Comparison of ENCODE assay signal across 10 mouse cellular contexts in the genomic region with DNA sequence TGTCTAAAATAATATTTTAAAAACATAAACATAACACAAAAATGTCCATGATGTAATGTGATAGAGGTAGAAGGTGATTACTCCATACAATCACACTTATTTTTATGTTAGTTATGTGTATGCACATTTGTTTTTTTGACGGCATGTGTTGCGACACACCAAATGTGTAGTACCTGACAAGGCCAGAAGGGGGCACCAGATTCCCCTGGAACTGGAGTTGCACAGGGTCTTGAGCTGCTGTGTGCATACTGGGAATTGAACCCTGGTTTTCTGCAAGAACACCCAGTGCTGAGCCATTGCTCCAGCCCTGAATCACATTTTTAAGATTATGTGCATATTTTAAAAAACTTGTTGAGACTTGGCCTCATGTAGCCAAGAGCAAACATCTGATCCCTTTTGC.
DNase-seq lines count a peak whose midpoint lies in the region; ATAC-seq and TF ChIP-seq lines count a peak whose summit lies in the region.
"Had no signal": no experiment of that assay in that cellular context is flagged by ENCODE, and none has a peak within 500 bp of the region (broad histone marks: within the 10 kb centered on the region; RNA-seq: fewer than 3 reads in every experiment).

No protein-coding gene starts in this region.

- H3K27me3 ChIP-seq in intestine, postnatal 0 days (replicated peaks; ENCODE audit: control insufficient read depth, insufficient read depth, low read length): no peaks in the 10 kb centered on the region
- no peaks in the 10 kb centered on the region for H3K27me3 ChIP-seq in intestine, embryonic 16.5 days (replicated peaks; ENCODE audit: control insufficient read depth, insufficient read depth, low read length)
- H3K27me3 ChIP-seq in ES-Bruce4 (ENCODE audit: control insufficient read depth, insufficient read depth, low read length, poor library complexity, severe bottlenecking) (no peaks in the 10 kb centered on the region), myocyte (ENCODE audit: control insufficient read depth, insufficient read depth, insufficient read length) (no peaks in the 10 kb centered on the region)
- H3K27me3 ChIP-seq in forebrain, embryonic 14.5 days (replicated peaks; ENCODE audit: control insufficient read depth, insufficient read depth, low read length): no peaks in the 10 kb centered on the region
- H3K27me3 ChIP-seq: embryonic facial prominence, embryonic 13.5 days; limb, embryonic 12.5 days had no signal

- no peak for TF ChIP-seq EP300 in ES-Bruce4 (IDR thresholded peaks at IDR 0.05; ENCODE audit: insufficient read depth, low read depth, low read length)

- H3K9me3 ChIP-seq in intestine, postnatal 0 days (ENCODE audit: control insufficient read depth): no peaks in the 10 kb centered on the region
- no peaks in the 10 kb centered on the region for H3K9me3 ChIP-seq in intestine, embryonic 16.5 days (ENCODE audit: control insufficient read depth, low read length)
- no peaks in the 10 kb centered on the region for H3K9me3 ChIP-seq in ES-Bruce4 (replicated peaks; ENCODE audit: control insufficient read depth, insufficient read depth, low read length, poor library complexity, severe bottlenecking)
- H3K9me3 ChIP-seq in forebrain, embryonic 14.5 days (replicated peaks; ENCODE audit: control insufficient read depth, low read length): no peaks in the 10 kb centered on the region
- H3K9me3 ChIP-seq: embryonic facial prominence, embryonic 13.5 days; limb, embryonic 12.5 days had no signal

- no peak overlapping the region for H3K27ac ChIP-seq in intestine, postnatal 0 days (ENCODE audit: low read depth, low read length)
- no peak overlapping the region for H3K27ac ChIP-seq in intestine, embryonic 16.5 days (ENCODE audit: low read length)
- no peak overlapping the region for H3K27ac ChIP-seq in ES-Bruce4 (ENCODE audit: insufficient read depth, low read length)
- H3K27ac ChIP-seq in forebrain, embryonic 14.5 days (ENCODE audit: low read depth, low read length): no peak overlapping the region
- H3K27ac ChIP-seq: embryonic facial prominence, embryonic 13.5 days; limb, embryonic 12.5 days had no signal

- DNase-seq in c-Kit-positive CD71-positive TER-119-positive erythroid progenitor cells, embryonic 14.5 days (ENCODE audit: low spot score): peak; percentile 68
- DNase-seq in forebrain, embryonic 14.5 days (ENCODE audit: low spot score): peak; percentile 69
- peak; percentile 69 for DNase-seq in left cerebral cortex, postnatal 4 days
- peak; percentile 62 to 86 for DNase-seq in thymus, postnatal 10 days (ENCODE audit: low spot score in 2 of 2)

- no peak overlapping the region for H3ac ChIP-seq in myocyte (ENCODE audit: control insufficient read depth, insufficient read length)

- H3K36me3 ChIP-seq in intestine, postnatal 0 days (ENCODE audit: control insufficient read depth, insufficient read depth): no peaks in the 10 kb centered on the region
- no peaks in the 10 kb centered on the region for H3K36me3 ChIP-seq in intestine, embryonic 16.5 days (ENCODE audit: control insufficient read depth, insufficient read depth, low read length)
- H3K36me3 ChIP-seq in ES-Bruce4 (ENCODE audit: control insufficient read depth, insufficient read depth, low read length, poor library complexity, severe bottlenecking): no peaks in the 10 kb centered on the region
- H3K36me3 ChIP-seq in forebrain, embryonic 14.5 days (ENCODE audit: control insufficient read depth, insufficient read depth, low read length): no peaks in the 10 kb centered on the region
- no peaks in the 10 kb centered on the region for H3K36me3 ChIP-seq in myocyte (ENCODE audit: control insufficient read depth, insufficient read depth)
- H3K36me3 ChIP-seq: embryonic facial prominence, embryonic 13.5 days; limb, embryonic 12.5 days had no signal

- no peaks in the 10 kb centered on the region for H3K79me2 ChIP-seq in myocyte (ENCODE audit: control insufficient read depth, insufficient read depth)

- H3K9ac ChIP-seq in intestine, postnatal 0 days (ENCODE audit: low read depth, low read length): no peak overlapping the region
- no peak overlapping the region for H3K9ac ChIP-seq in intestine, embryonic 16.5 days (ENCODE audit: low read depth, low read length)
- H3K9ac ChIP-seq in ES-Bruce4 (ENCODE audit: low read depth, poor library complexity, severe bottlenecking): no peak overlapping the region
- no peak overlapping the region for H3K9ac ChIP-seq in forebrain, embryonic 14.5 days (ENCODE audit: low read length)
- H3K9ac ChIP-seq: embryonic facial prominence, embryonic 13.5 days; limb, embryonic 12.5 days had no signal

- H3K4me2 ChIP-seq in intestine, postnatal 0 days (replicated peaks; ENCODE audit: low read depth): no peak overlapping the region
- no peak overlapping the region for H3K4me2 ChIP-seq in intestine, embryonic 16.5 days (ENCODE audit: low read depth, low read length)
- no peak overlapping the region for H3K4me2 ChIP-seq in forebrain, embryonic 14.5 days (ENCODE audit: low read length)
- no peak overlapping the region for H3K4me2 ChIP-seq in myocyte (ENCODE audit: low read depth)
- H3K4me2 ChIP-seq: embryonic facial prominence, embryonic 13.5 days; limb, embryonic 12.5 days had no signal

- TF ChIP-seq CTCF in intestine, postnatal 0 days (IDR thresholded peaks at IDR 0.05; ENCODE audit: low read depth): peak; percentile 96
- TF ChIP-seq CTCF in ES-Bruce4 (IDR thresholded peaks at IDR 0.05; ENCODE audit: low read depth, low read length): peak; percentile 88

- intact Hi-C loops in left cerebral cortex, postnatal 4 days (cut with DNase I): no loop called here

- WGBS in intestine, postnatal 0 days: 43% methylated on average over 2 of the region's 2 CpGs
- WGBS in intestine, embryonic 16.5 days: 44% methylated on average over 2 of the region's 2 CpGs
- 17% methylated on average over 2 of the region's 2 CpGs for WGBS in forebrain, embryonic 14.5 days

- no peak for ATAC-seq in intestine, postnatal 0 days
- ATAC-seq in intestine, embryonic 16.5 days: no peak
- ATAC-seq in forebrain, embryonic 14.5 days: peak; percentile 49; the same call in 1 of the 2 replicates

- TF ChIP-seq POLR2A in ES-Bruce4 (IDR thresholded peaks at IDR 0.05; ENCODE audit: insufficient read depth, low read length) (no peak), myocyte (IDR thresholded peaks at IDR 0.05; ENCODE audit: insufficient read length, low read depth) (no peak)

- no peak overlapping the region for H3K4me3 ChIP-seq in intestine, postnatal 0 days (ENCODE audit: low read depth, low read length)
- H3K4me3 ChIP-seq in intestine, embryonic 16.5 days (ENCODE audit: low read length): no peak overlapping the region
- H3K4me3 ChIP-seq in ES-Bruce4 (ENCODE audit: low read depth, low read length) (no peak overlapping the region), myocyte (no peak overlapping the region)
- H3K4me3 ChIP-seq in forebrain, embryonic 14.5 days (ENCODE audit: low read depth, low read length): no peak overlapping the region
- H3K4me3 ChIP-seq: embryonic facial prominence, embryonic 13.5 days; limb, embryonic 12.5 days had no signal

- no peaks in the 10 kb centered on the region for H3K4me1 ChIP-seq in intestine, postnatal 0 days (replicated peaks; ENCODE audit: control insufficient read depth, insufficient read depth, low read length)
- H3K4me1 ChIP-seq in intestine, embryonic 16.5 days (ENCODE audit: control insufficient read depth, insufficient read depth, low read length): peaks cover 16% of the 10 kb centered on the region
- no peaks in the 10 kb centered on the region for H3K4me1 ChIP-seq in ES-Bruce4 (ENCODE audit: control insufficient read depth, insufficient read depth, low read length)
- peaks cover 1% of the 10 kb centered on the region for H3K4me1 ChIP-seq in forebrain, embryonic 14.5 days (ENCODE audit: control insufficient read depth, insufficient read depth, low read length)

TF ChIP-seq in myocyte, 11 proteins besides CTCF, POLR2A, EP300 and RAD21:
- TF ChIP-seq CEBPB (IDR thresholded peaks at IDR 0.05; ENCODE audit: insufficient read depth, poor library complexity, severe bottlenecking) (peak; percentile 93), TCF12 (IDR thresholded peaks at IDR 0.05; ENCODE audit: insufficient read depth, poor library complexity, severe bottlenecking) (no peak)
TF ChIP-seq in myocyte: peak in this region for 1.
